Mouse (Mus musculus) B cell, adult 67 days (primary cell): ENCODE data around the gene Crip3. TPM values are rescaled to one million over a fixed set of nuclear protein-coding genes. Genes with fewer than 3 reads are reported as not detected.

ENCODE experiments used
- total RNA-seq, 2 experiments: library from RNA; stranded (reverse); gene quantifications; 4 replicates each; pipeline ENCODE4 v1.2.4; 2023

Crip3 gene
- 1 to 10 TPM; 7.9 to 8.9 TPM for total RNA-seq

GRCm38 (mm10) chr17:46428761-46429414, at the start of gene Crip3:
Gene Crip3, plus strand, starts transcription at chr17:46428926.

GRCm38 (mm10) chr17:46383294-46384060, 45.2 kb upstream of the Crip3 start, which contains the start of gene Zfp318:
Gene Zfp318, plus strand, starts transcription at chr17:46383731.

GRCm38 (mm10) chr17:46438298-46438873, 9.7 kb downstream of the Crip3 start, which contains the start of gene Slc22a7:
Gene Slc22a7, minus strand, starts transcription at chr17:46438457.

Other genes with a start within 250 kb of the Crip3 start
- 10 to 100 TPM; 15.6 to 16.4 TPM for gene Polh, start 226.3 kb upstream of the Crip3 start, total RNA-seq
- gene Xpo5, start 226.1 kb upstream of the Crip3 start, total RNA-seq: 10 to 100 TPM; 45.0 to 48.6 TPM
- gene Polr1c, start 180.9 kb upstream of the Crip3 start, total RNA-seq: 10 to 100 TPM; 55.1 to 63.8 TPM
- gene Yipf3, start 180.8 kb upstream of the Crip3 start, total RNA-seq: 10 to 100 TPM; 69.4 to 79.0 TPM
- gene Lrrc73, start 175.4 kb upstream of the Crip3 start, total RNA-seq: 1 to 10 TPM; 1.7 to 1.9 TPM
- gene Tjap1, start 145.9 kb upstream of the Crip3 start, total RNA-seq: 10 to 100 TPM; 58.8 to 59.3 TPM
- not detected for gene Dlk2, start 131.5 kb upstream of the Crip3 start, total RNA-seq
- 10 to 100 TPM; 14.6 to 15.8 TPM for gene Abcc10, start 100.6 kb upstream of the Crip3 start, total RNA-seq
- gene Zfp318, start 45.2 kb upstream of the Crip3 start, total RNA-seq: 100 to 1,000 TPM; 305 to 314 TPM
- not detected for gene Slc22a7, start 9.5 kb downstream of the Crip3 start, total RNA-seq
- gene Ttbk1, start 58.7 kb downstream of the Crip3 start, total RNA-seq: 1 to 10 TPM; 3.9 to 4.7 TPM
- gene Dnph1, start 67.8 kb downstream of the Crip3 start, total RNA-seq: not detected
- 10 to 100 TPM; 19.9 to 21.4 TPM for gene Cul9, start 117.5 kb downstream of the Crip3 start, total RNA-seq
- 10 to 100 TPM; 84.9 to 85.5 TPM for gene Srf, start 127.2 kb downstream of the Crip3 start, total RNA-seq
- under 1 TPM in 1 of 2 experiments, not detected in 1; 0.15 TPM for gene Ptk7, start 200.6 kb downstream of the Crip3 start, total RNA-seq
- gene Klc4, start 217.1 kb downstream of the Crip3 start, total RNA-seq: 10 to 100 TPM; 20.3 to 21.3 TPM
- 10 to 100 TPM; 31.3 to 41.2 TPM for gene Mrpl2, start 217.3 kb downstream of the Crip3 start, total RNA-seq
- gene Cul7, start 221.4 kb downstream of the Crip3 start, total RNA-seq: 10 to 100 TPM in 1 of 2 experiments, 1 to 10 TPM in 1; 8.5 to 10.4 TPM
- 10 to 100 TPM; 22.2 to 28.0 TPM for gene Rrp36, start 245.4 kb downstream of the Crip3 start, total RNA-seq
- gene Mea1, start 249.9 kb downstream of the Crip3 start, total RNA-seq: 10 to 100 TPM; 55.1 to 57.7 TPM